Mouse (Mus musculus): Measurements from ENCODE around the gene Ryr3. TPM values are rescaled to one million over a fixed set of nuclear protein-coding genes. Genes with fewer than 3 reads are reported as not detected.

Ryr3 gene
- polyA plus RNA-seq (2012; rRNA removed), result 0.23 and 0.33 TPM in 2 replicates

- H3K27me3 ChIP-seq (ENCODE audit: control insufficient read depth, insufficient read depth, low read length), result no peaks in the 10 kb centered on the region
- H3K36me3 ChIP-seq (ENCODE audit: control insufficient read depth, insufficient read depth, low read length), result no peaks in the 10 kb centered on the region
- peak within 1 kb of the TSS; percentile 39 for H3K4me3 ChIP-seq (ENCODE audit: low read depth, low read length)
- no peaks in the 10 kb centered on the region for H3K4me1 ChIP-seq (ENCODE audit: control insufficient read depth, insufficient read depth, insufficient read length, low read length)
- no peak within 1 kb of the TSS for H3K27ac ChIP-seq (ENCODE audit: insufficient read depth, low read depth, low read length)
- TF ChIP-seq POLR2A (IDR thresholded peaks at IDR 0.05; ENCODE audit: low read depth, low read length), result no peak
- WGBS, result 3% methylated on average over 67 of the region's 72 CpGs
Observed at GRCm38 (mm10) chr2:113216746-113217461, at the start of gene Ryr3. Gene Ryr3, minus strand, starts transcription at chr2:113217096.

- TF ChIP-seq CTCF (IDR thresholded peaks at IDR 0.05; ENCODE audit: extremely low read depth, insufficient read length, insufficient replicate concordance, low read depth, low read length), result no peak
- no peaks in the 10 kb centered on the region for H3K27me3 ChIP-seq (ENCODE audit: control insufficient read depth, insufficient read depth, low read length)
- no peaks in the 10 kb centered on the region for H3K36me3 ChIP-seq (ENCODE audit: control insufficient read depth, insufficient read depth, low read length)
- H3K4me1 ChIP-seq (ENCODE audit: control insufficient read depth, insufficient read depth, insufficient read length, low read length), result no peaks in the 10 kb centered on the region
- no peak overlapping the region for H3K27ac ChIP-seq (ENCODE audit: insufficient read depth, low read depth, low read length)
- no peak overlapping the region for H3K4me3 ChIP-seq (ENCODE audit: low read depth, low read length)
- 66% methylated on average over 5 of the region's 5 CpGs for WGBS
Observed at GRCm38 (mm10) chr2:113238871-113239270, 22.0 kb upstream of the Ryr3 start.

GRCm38 (mm10) chr2:113236993-113237392 lies 20.1 kb upstream of the Ryr3 start:
- no peaks in the 10 kb centered on the region for H3K27me3 ChIP-seq (ENCODE audit: control insufficient read depth, insufficient read depth, low read length)
- no peaks in the 10 kb centered on the region for H3K4me1 ChIP-seq (ENCODE audit: control insufficient read depth, insufficient read depth, insufficient read length, low read length)
- H3K36me3 ChIP-seq (ENCODE audit: control insufficient read depth, insufficient read depth, low read length), result no peaks in the 10 kb centered on the region
- no peak overlapping the region for H3K4me3 ChIP-seq (ENCODE audit: low read depth, low read length)
- TF ChIP-seq CTCF (IDR thresholded peaks at IDR 0.05; ENCODE audit: extremely low read depth, insufficient read length, insufficient replicate concordance, low read depth, low read length) (no peak), POLR2A (IDR thresholded peaks at IDR 0.05; ENCODE audit: low read depth, low read length) (no peak)
- H3K27ac ChIP-seq (ENCODE audit: insufficient read depth, low read depth, low read length), result no peak overlapping the region
- WGBS, result 78% methylated on average over 1 of the region's 1 CpGs

GRCm38 (mm10) chr2:113234559-113234958 lies 17.7 kb upstream of the Ryr3 start:
- no peak overlapping the region for H3K27ac ChIP-seq (ENCODE audit: insufficient read depth, low read depth, low read length)
- H3K36me3 ChIP-seq (ENCODE audit: control insufficient read depth, insufficient read depth, low read length), result no peaks in the 10 kb centered on the region
- H3K4me3 ChIP-seq (ENCODE audit: low read depth, low read length), result no peak overlapping the region
- 20% methylated on average over 3 of the region's 3 CpGs for WGBS
- no peaks in the 10 kb centered on the region for H3K27me3 ChIP-seq (ENCODE audit: control insufficient read depth, insufficient read depth, low read length)
- no peaks in the 10 kb centered on the region for H3K4me1 ChIP-seq (ENCODE audit: control insufficient read depth, insufficient read depth, insufficient read length, low read length)
- TF ChIP-seq CTCF (IDR thresholded peaks at IDR 0.05; ENCODE audit: extremely low read depth, insufficient read length, insufficient replicate concordance, low read depth, low read length) (no peak), POLR2A (IDR thresholded peaks at IDR 0.05; ENCODE audit: low read depth, low read length) (no peak)

GRCm38 (mm10) chr2:113233356-113233755 lies 16.5 kb upstream of the Ryr3 start:
- Histone ChIP-seq H3K27me3 (ENCODE audit: control insufficient read depth, insufficient read depth, low read length) (no peaks in the 10 kb centered on the region), H3K4me3 (ENCODE audit: low read depth, low read length) (no peak overlapping the region), H3K4me1 (ENCODE audit: control insufficient read depth, insufficient read depth, insufficient read length, low read length) (no peaks in the 10 kb centered on the region), H3K27ac (ENCODE audit: insufficient read depth, low read depth, low read length) (no peak overlapping the region), H3K36me3 (ENCODE audit: control insufficient read depth, insufficient read depth, low read length) (no peaks in the 10 kb centered on the region)
- no peak for TF ChIP-seq CTCF (IDR thresholded peaks at IDR 0.05; ENCODE audit: extremely low read depth, insufficient read length, insufficient replicate concordance, low read depth, low read length)
- TF ChIP-seq POLR2A (IDR thresholded peaks at IDR 0.05; ENCODE audit: low read depth, low read length), result no peak
- WGBS, result 43% methylated on average over 3 of the region's 3 CpGs

GRCm38 (mm10) chr2:113216105-113216745 lies 671 bp downstream of the Ryr3 start:
- peak overlapping the region; percentile 39 for H3K4me3 ChIP-seq (ENCODE audit: low read depth, low read length)
- 7% methylated on average over 23 of the region's 23 CpGs for WGBS
- H3K36me3 ChIP-seq (ENCODE audit: control insufficient read depth, insufficient read depth, low read length), result no peaks in the 10 kb centered on the region
- TF ChIP-seq CTCF (IDR thresholded peaks at IDR 0.05; ENCODE audit: extremely low read depth, insufficient read length, insufficient replicate concordance, low read depth, low read length) (no peak), POLR2A (IDR thresholded peaks at IDR 0.05; ENCODE audit: low read depth, low read length) (no peak)
- no peak overlapping the region for H3K27ac ChIP-seq (ENCODE audit: insufficient read depth, low read depth, low read length)
- H3K27me3 ChIP-seq (ENCODE audit: control insufficient read depth, insufficient read depth, low read length), result no peaks in the 10 kb centered on the region
- H3K4me1 ChIP-seq (ENCODE audit: control insufficient read depth, insufficient read depth, insufficient read length, low read length), result no peaks in the 10 kb centered on the region

GRCm38 (mm10) chr2:113210023-113210422 lies 6.9 kb downstream of the Ryr3 start:
- no peaks in the 10 kb centered on the region for H3K27me3 ChIP-seq (ENCODE audit: control insufficient read depth, insufficient read depth, low read length)
- H3K4me1 ChIP-seq (ENCODE audit: control insufficient read depth, insufficient read depth, insufficient read length, low read length), result no peaks in the 10 kb centered on the region
- WGBS, result 65% methylated on average over 3 of the region's 3 CpGs
- H3K4me3 ChIP-seq (ENCODE audit: low read depth, low read length), result no peak overlapping the region
- no peak overlapping the region for H3K27ac ChIP-seq (ENCODE audit: insufficient read depth, low read depth, low read length)
- no peak for TF ChIP-seq POLR2A (IDR thresholded peaks at IDR 0.05; ENCODE audit: low read depth, low read length)
- no peak for TF ChIP-seq CTCF (IDR thresholded peaks at IDR 0.05; ENCODE audit: extremely low read depth, insufficient read length, insufficient replicate concordance, low read depth, low read length)
- H3K36me3 ChIP-seq (ENCODE audit: control insufficient read depth, insufficient read depth, low read length), result no peaks in the 10 kb centered on the region

All from small intestine, adult 2 months (tissue).